Mouse (Mus musculus) midbrain, postnatal 0 days (tissue): Measurements from ENCODE around the gene Cenpa. TPM values are rescaled to one million over a fixed set of nuclear protein-coding genes. Genes with fewer than 3 reads are reported as not detected.

Experiments
- ATAC-seq: fragments of 200-750 bp; cut with Nextera tagmentation; 2 replicates; pipeline ENCODE4 v1.8.0; 2017; ENCODE audit warnings: moderate number of reproducible peaks, mild to moderate bottlenecking, moderate TSS enrichment, moderate library complexity; ENCODE audit not compliant: low FRiP score
- DNase-seq: peaks from one replicate; pipeline ENCODE4 v3.0.0-alpha.2; 2015; ENCODE audit warnings: low spot score
- H3K27ac ChIP-seq: fragments of 300-500 bp; sonication (generic); 2 replicates; pipeline ENCODE4 v1.5.1; 2014; ENCODE audit warnings: low read depth, mild to moderate bottlenecking, low read length, mixed read lengths
- H3K27me3 ChIP-seq: fragments of 300-500 bp; sonication (generic); 2 replicates; pipeline ENCODE4 v1.6.1; 2014; ENCODE audit warnings: low read length, control low read depth, mixed read lengths; ENCODE audit not compliant: insufficient read depth
- H3K36me3 ChIP-seq: fragments of 300-500 bp; sonication (generic); 2 replicates; pipeline ENCODE4 v1.6.1; 2014; ENCODE audit warnings: low read length, control low read depth, mixed read lengths; ENCODE audit not compliant: insufficient read depth
- H3K4me1 ChIP-seq: fragments of 300-500 bp; sonication (generic); 2 replicates; pipeline ENCODE4 v1.6.1; 2014; ENCODE audit warnings: mild to moderate bottlenecking, control low read depth, antibody characterized with exemption, low read length, mixed read lengths; ENCODE audit not compliant: insufficient read depth
- H3K4me2 ChIP-seq: fragments of 300-500 bp; sonication (generic); 2 replicates; pipeline ENCODE4 v1.6.1; 2014; ENCODE audit warnings: low read depth, mild to moderate bottlenecking, low read length, mixed read lengths; ENCODE audit not compliant: poor library complexity, severe bottlenecking
- H3K4me3 ChIP-seq: fragments of 300-500 bp; sonication (generic); 2 replicates; pipeline ENCODE4 v1.5.1; 2014; ENCODE audit warnings: low read depth, mild to moderate bottlenecking, low read length, moderate library complexity
- H3K9ac ChIP-seq: fragments of 300-500 bp; sonication (generic); replicated peaks from 2 replicates; pipeline ENCODE4 v1.6.1; 2014; ENCODE audit warnings: mild to moderate bottlenecking, low read length, moderate library complexity, mixed read lengths; ENCODE audit not compliant: poor library complexity, severe bottlenecking
- H3K9me3 ChIP-seq: fragments of 300-500 bp; sonication (generic); 2 replicates; pipeline ENCODE4 v1.6.1; 2016; ENCODE audit warnings: low read length, control low read depth
- CTCF ChIP-seq: IDR thresholded peaks from 2 replicates; pipeline ENCODE4 v1.5.1; 2016; ENCODE audit warnings: antibody characterized with exemption, mild to moderate bottlenecking
- WGBS: fragments of 180-500 bp; shearing (Covaris S2); extraction: QIAGEN DNeasy Blood & Tissue Kit; methylation state at CpG from one replicate; pipeline ENCODE4 v1.1.7; 2014; 5-methylcytosine and 5-hydroxymethylcytosine counted together
- polyA plus RNA-seq: library from polyadenylated mRNA; unstranded; fragments of >200 nt; fragmentation: Nextera tagmentation; extraction: Ambion mirVana; gene quantifications from 2 replicates; pipeline ENCODE4 v1.2.1, GENCODE M21; 2015
- total RNA-seq: library from RNA; depleted of rRNA; stranded (reverse); fragments of >200 nt; gene quantifications from 2 replicates; pipeline ENCODE4 v1.2.3, GENCODE M21; 2014

Cenpa gene
- total and polyA plus RNA-seq, 2 experiments from 2014 or later = 9.4 to 19.6 TPM

DNA sequence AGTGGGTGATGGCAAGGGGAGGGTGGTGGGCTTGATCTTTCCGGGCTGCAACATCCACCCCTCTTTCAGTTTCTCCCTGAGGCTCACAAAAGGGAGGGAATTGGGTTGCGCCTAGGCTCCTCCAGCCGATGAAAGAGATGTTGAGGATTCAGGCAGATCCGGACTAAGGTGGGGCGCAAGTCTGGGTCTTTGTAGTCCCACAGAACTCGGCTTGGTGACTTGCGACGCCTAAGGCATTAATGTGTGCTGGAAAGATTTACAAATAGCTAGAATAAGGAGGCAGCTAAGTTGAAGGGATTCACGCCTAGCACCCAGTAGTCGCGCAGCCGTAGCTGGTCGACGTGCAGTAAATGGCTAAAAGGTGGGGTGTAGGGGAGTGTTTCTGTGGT, 45.4 kb downstream of the Cenpa start:
- Histone ChIP-seq H3K4me1 (no peaks in the 10 kb centered on the region; the same call in 1 of the 2 replicates), H3K4me2 (peak overlapping the region; percentile 68), H3K9me3 (no peaks in the 10 kb centered on the region), H3K9ac (peak overlapping the region; percentile 91), H3K36me3 (no peaks in the 10 kb centered on the region), H3K27ac (peak overlapping the region; percentile 97), H3K27me3 (no peaks in the 10 kb centered on the region), H3K4me3 (peak overlapping the region; percentile 74)
- no peak for TF ChIP-seq CTCF
- peak; percentile 34 for DNase-seq
- under 1% methylated on average over 14 of the region's 14 CpGs for WGBS
- ATAC-seq = peak; percentile 18

DNA sequence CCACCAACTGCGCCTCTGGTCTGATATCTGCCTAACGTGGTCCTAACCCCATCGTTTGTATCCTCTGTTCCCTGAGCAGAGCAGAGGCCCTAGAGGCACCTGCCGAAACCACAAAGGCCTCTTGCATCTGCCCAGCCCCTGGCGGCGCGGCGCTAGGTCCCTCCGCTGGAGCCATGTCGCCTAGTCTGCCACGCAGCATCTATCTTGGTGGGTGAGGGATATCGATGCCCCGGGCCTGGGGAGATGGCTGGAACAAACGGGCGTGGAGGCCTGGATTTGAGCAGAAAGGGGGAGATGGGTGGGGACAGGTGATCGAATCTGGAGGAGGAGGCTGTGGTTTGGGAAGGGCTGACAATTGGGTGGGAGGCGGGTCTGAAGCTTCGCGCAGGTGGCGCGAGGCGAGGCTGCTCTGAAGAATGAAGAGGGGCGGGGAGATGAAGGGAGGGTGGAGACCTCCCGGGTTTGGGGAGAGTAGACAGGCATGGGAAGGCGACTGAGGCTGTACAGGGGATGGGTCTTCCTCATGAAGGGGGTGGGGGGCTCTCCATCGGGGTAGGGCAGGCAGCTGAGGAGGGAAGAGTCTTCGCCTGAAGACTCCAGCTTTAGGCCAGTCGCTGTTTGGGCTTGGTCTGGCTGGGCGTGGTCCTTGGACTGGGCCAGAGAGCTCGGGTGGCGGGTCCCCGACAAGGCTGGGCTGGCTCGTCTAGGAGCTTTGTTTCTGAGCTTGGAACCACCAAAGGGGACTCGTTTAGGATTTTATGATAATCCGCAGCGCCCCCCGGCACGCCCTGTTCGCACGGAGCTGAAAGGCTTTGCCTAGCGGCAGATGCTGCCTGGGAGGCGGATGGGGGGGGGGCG, 46.1 kb downstream of the Cenpa start:
- Histone ChIP-seq H3K4me1 (no peaks in the 10 kb centered on the region; the same call in 1 of the 2 replicates), H3K9ac (peak overlapping the region; percentile 91), H3K4me2 (peak overlapping the region; percentile 68), H3K27me3 (no peaks in the 10 kb centered on the region), H3K27ac (peak overlapping the region; percentile 97), H3K9me3 (no peaks in the 10 kb centered on the region), H3K36me3 (no peaks in the 10 kb centered on the region), H3K4me3 (peak overlapping the region; percentile 74)
- WGBS = under 1% methylated on average over 42 of the region's 43 CpGs
- peak; percentile 88 for DNase-seq
- peak; percentile 68 for ATAC-seq
- TF ChIP-seq CTCF = 0 out of 2 replicates have a peak, but pooled peaks have one; percentile 6

- Histone ChIP-seq H3K36me3 (no peaks in the 10 kb centered on the region), H3K27ac (peak overlapping the region; percentile 97), H3K9ac (peak overlapping the region; percentile 91), H3K4me2 (peak overlapping the region; percentile 68), H3K27me3 (no peaks in the 10 kb centered on the region), H3K4me1 (no peaks in the 10 kb centered on the region; the same call in 1 of the 2 replicates), H3K9me3 (no peaks in the 10 kb centered on the region), H3K4me3 (peak overlapping the region; percentile 74)
- no peak for TF ChIP-seq CTCF
- under 1% methylated on average over 20 of the region's 20 CpGs for WGBS
- ATAC-seq = peak; percentile 12
- peak; percentile 68 for DNase-seq
These were observed 46.7 kb downstream of the Cenpa start for GRCm38 (mm10) chr5:30713299-30713675.

DNA sequence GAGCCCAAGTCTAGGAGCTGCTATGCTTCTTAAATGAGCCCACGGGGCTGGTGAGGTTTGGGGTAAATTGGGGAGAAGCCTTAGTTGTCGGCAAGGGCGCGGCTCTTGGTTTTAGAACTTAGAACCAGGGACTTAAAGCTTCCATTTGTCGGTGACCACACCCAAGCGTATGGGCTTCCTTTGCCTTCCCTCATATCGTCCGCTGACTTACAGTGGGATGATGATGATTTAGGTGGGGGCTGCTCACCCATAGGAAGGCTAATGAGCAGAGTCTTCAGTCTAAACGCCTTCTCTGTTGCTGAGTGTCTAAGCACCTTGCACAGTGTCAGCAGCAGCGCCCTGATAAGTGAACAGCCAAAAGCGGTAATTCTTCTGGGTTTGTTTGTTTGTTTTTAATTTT, 47.1 kb downstream of the Cenpa start:
- TF ChIP-seq CTCF = no peak
- H3K4me1 ChIP-seq = no peaks in the 10 kb centered on the region; the same call in 1 of the 2 replicates
- DNase-seq = peak; percentile 41
- peak overlapping the region; percentile 68 for H3K4me2 ChIP-seq
- no peaks in the 10 kb centered on the region for H3K36me3 ChIP-seq
- 9% methylated on average over 11 of the region's 11 CpGs for WGBS
- H3K9me3 ChIP-seq = no peaks in the 10 kb centered on the region
- H3K27me3 ChIP-seq = no peaks in the 10 kb centered on the region
- H3K4me3 ChIP-seq = peak overlapping the region; percentile 74
- H3K9ac ChIP-seq = peak overlapping the region; percentile 91
- ATAC-seq = no peak
- peak overlapping the region; percentile 97 for H3K27ac ChIP-seq

DNA sequence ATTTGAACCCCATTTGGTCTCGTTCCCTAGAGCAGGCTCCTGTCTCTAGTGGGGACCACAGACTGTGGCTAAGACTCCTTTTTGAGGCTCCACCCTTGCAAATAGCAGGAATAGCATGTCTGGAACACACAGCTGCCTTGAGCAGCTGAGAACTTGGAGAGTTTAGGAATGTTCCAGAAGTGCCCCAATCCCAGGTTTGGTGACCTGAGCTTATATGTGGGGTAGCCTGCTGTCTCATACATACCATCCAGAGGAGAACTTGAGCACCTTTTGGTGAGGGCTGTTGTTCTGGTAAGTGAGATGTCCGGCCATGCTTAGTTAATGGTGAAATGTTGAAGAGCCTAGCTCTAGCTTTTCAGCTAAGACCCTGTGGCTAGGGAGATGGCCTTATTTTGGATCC, 49.7 kb downstream of the Cenpa start:
- Histone ChIP-seq H3K36me3 (0 out of 2 replicates have a peak, but pooled peaks cover 7% of the 10 kb centered on the region), H3K4me1 (no peaks in the 10 kb centered on the region; the same call in 1 of the 2 replicates), H3K27me3 (no peaks in the 10 kb centered on the region), H3K9ac (no peak overlapping the region), H3K9me3 (no peaks in the 10 kb centered on the region), H3K4me2 (no peak overlapping the region), H3K27ac (peak overlapping the region; percentile 6; the same call in 1 of the 2 replicates), H3K4me3 (no peak overlapping the region)
- ATAC-seq (no peak), DNase-seq (no peak)
- 93% methylated on average over 2 of the region's 2 CpGs for WGBS
- no peak for TF ChIP-seq CTCF

DNA sequence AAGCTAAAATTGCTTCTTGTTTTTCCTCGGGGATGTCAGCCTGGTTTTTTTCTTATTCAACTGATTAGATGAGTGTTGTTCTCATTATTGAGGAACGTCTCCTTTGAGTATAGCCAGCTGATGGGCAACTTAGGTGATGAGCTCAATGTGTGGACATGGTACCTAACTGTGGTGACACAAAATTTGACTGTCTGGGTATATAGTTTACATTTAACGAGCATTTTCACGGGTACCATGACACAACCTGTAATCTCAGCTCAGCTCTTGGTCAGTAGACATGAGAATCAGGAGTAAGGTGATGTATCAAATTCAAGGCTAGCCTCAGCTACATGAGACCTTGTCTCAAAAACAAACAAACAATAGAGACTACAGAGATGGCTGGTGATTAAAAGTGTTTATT, 50.9 kb downstream of the Cenpa start:
- DNase-seq (no peak), ATAC-seq (no peak)
- Histone ChIP-seq H3K27ac (no peak overlapping the region), H3K27me3 (no peaks in the 10 kb centered on the region), H3K9ac (no peak overlapping the region), H3K9me3 (no peaks in the 10 kb centered on the region), H3K4me2 (no peak overlapping the region), H3K4me3 (no peak overlapping the region), H3K36me3 (peaks cover 19% of the 10 kb centered on the region; the same call in 1 of the 2 replicates), H3K4me1 (no peaks in the 10 kb centered on the region; the same call in 1 of the 2 replicates)
- TF ChIP-seq CTCF = no peak
- 90% methylated on average over 4 of the region's 4 CpGs for WGBS
